Mouse (Mus musculus) ovary, adult 18-20 months (tissue): ENCODE results near the gene Lyrm9.
A peak's percentile ranks its signal among the peaks of the same experiment; 100 is the strongest.
"Not testable (repeated sequence)": the region's sequence is repeated elsewhere in the genome, so short reads cannot be mapped to it uniquely, and the experiment has no call there.

Source experiments
- DNase-seq: peaks from one replicate; pipeline ENCODE4 v3.0.0; 2022; ENCODE audit warnings: low spot score, mixed read lengths

The Lyrm9 gene

DNA sequence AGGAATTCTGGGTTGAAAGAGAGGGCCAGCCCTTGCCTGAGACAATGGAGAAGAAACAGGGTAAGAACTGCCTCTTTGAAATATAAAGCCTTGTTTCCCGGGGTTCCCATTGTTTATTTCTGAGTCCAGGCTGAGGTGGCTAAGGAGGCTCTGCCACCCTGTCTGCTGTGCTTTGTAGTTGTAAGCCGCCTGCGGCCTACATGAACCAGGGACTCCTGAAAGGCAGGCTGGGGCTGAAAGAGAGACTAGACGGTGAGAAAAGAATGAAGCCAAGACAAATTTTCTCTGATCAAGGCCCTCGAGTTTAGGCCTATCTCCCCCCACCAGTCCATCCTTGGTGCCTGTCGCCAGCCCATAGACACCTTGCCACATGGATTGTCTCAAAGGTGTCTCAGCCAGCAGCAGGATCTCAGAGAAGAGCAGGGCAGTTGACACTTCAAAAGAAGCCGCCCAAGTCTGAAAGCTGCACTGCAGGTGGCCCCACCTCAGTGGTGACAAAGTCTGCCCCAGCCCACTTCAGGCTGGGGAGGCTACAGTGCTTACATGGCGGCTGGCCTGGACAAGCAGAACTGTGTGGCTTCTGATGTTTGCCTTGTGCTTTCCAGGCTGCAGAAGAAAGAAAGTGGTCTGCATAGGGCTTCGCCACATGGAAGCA, 25.0 kb downstream of the Lyrm9 start:
- no peak for DNase-seq

DNA sequence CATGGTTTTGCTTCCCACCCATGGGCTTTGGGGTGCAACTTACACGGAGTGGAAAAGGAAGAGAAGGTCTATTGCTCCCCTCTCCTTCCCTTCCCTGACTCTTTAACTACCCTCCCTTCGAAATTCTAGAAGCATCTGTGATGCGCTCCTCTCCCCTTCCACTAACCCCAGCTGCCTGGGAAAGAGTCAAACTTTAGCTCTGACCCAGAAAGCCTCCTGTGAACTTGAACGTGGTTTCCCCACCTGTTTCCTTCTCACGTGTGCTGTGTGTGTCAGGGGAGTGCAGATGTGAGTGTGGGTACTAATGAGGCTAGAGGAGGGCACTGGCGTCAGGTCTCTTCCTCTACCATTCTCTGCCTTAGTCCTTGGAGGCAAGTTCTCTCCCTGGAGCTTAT, 25.5 kb downstream of the Lyrm9 start:
- no peak for DNase-seq

DNA sequence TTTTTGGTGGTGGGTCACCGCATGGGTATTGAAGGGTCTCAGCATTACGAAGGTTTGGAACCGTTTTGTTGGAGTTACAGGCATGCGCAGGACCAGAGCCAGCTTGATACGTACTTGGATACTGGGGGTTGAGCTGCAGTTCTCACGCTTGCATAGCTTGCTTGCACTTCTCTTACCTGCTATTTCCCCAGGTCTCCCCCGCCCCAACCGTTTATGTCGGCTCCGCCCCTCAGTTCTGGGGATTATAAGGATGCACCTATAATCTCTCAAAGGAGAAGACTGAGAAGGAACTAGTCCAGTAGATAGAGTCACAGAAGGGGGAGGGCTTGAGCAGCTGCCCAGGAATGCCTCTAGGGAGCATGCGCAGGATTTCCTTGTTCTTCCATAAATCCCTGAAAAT, 26.1 kb downstream of the Lyrm9 start:
- no peak for DNase-seq

DNA sequence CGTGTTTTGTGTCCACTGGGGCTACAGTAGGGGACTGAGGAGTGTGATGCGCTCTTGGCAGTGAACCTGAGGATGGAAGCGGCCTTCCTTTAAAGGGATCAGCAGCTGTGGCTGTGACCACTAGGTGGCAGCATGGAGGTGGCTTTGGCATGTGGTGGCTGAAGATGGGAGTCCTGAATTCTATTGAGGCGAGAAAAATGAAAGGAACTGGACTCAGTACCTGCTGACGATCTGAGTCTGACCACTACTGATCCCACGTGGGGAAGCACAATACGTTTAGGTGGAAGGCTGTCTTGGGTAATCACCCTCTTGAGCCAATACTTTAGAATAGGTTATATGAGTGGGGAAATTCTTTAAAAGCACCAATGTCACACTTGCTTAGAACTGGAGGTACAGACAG, 29.9 kb downstream of the Lyrm9 start:
- peak; percentile 44 for DNase-seq

DNA sequence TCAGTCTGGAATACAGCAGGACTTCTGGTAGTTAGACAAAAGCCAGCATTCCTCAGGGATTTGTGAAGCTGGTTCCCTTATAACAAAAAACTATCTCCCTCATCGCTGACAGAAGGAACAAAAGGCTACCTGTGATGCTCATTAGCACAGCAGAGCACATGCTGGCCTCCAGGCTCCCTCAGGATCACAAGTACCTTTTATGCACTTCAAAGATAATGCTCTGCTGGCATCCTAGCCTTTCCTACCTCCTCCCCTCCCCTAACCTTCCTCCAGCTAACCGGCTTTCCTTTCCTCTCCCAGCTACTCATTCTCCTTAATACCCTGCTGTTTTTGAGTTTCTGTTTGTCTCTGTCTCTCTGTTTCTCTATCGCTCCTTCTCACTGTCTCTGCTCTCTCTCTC, 31.2 kb downstream of the Lyrm9 start:
- no peak for DNase-seq

DNA sequence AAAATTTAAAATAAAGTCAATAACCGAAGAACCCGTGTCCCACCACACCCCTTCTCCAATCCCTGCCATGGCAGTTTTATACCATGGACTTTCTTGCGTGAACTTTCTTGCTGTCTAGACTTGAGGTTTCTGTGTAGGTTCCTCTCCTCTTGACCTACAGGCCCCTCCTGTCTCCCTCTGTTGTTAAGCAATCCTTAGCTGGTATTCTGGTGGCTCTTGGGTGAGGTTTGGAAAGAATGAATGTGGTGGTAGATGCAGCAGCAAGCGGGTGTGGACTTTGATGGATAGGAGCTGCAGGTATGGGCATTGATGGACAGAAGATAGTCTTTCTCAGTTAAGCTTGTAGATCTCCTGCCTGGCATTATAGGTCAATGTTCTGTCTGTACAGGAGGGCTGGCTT, 37.5 kb downstream of the Lyrm9 start:
- no peak for DNase-seq

DNA sequence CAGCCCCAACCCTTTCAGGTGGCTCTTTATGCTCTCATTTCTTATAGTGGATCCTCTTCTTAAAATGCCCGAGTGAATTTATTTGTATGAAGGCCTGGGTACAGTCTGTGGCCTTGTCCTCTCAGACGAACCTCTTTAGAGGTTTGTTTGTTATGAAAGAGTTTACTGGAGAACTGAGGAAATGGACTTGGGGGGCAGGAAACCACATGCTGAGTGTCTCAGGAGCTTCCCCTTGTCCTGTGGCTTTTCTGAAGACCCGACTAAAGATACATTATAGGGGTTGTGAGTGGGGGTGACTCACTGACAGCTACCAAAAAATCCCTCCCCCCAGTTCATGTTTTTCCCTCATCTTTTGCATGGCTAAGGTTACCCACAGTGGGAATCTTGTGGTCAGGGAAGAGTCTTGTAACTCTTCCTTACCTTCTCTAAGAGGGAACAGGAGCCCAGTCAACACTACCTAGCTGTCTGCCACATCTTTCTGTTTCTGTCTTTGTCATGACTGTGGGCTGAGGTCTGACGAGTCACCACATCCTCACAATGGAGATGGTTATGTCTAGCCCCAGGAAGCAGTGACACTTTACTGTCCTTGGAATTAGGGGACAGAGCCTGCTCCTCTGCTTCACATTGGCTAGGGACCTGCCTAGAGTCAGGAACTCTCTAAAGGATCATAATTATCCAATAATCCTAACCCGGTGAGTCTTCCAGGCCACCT, 38.3 kb downstream of the Lyrm9 start:
- DNase-seq = no peak

DNA sequence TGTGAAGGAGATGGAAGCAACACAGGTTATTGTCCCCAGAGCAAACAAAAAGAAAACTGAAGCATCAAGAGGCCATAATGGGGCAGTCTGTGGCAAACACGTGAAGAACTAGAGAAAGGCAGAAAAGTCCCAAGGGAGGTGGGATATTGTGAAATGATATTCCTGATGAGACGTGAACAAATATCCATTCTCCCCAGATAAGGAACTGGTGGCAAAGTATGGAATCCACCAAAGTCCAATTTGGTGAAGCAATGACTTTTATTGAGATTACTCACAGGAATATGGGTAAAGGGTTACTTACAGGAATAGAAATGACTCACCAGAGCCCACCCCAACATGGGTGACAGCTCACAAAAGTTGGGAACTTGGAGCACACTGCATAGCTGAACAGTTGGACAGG, 38.9 kb downstream of the Lyrm9 start:
- DNase-seq = no peak

DNA sequence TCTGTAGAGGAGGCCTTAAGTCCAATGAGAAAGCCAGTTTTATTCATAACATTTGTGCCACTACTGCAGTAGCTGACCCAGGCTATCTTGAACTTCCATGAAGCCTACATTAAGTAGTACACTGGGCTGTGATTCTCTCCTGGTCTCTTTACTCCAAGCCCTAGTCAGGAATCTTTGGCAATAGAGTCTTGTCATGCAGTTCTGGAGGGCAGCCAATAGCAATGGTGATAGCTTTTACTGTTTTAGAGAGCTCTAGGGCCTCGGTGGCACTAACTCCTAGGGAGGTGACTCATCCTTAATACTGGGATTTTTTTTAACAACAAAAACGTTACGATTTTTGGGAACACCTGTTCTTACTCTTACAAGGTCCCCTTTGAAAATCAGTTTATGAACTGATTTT, 40.1 kb downstream of the Lyrm9 start:
- no peak for DNase-seq

DNA sequence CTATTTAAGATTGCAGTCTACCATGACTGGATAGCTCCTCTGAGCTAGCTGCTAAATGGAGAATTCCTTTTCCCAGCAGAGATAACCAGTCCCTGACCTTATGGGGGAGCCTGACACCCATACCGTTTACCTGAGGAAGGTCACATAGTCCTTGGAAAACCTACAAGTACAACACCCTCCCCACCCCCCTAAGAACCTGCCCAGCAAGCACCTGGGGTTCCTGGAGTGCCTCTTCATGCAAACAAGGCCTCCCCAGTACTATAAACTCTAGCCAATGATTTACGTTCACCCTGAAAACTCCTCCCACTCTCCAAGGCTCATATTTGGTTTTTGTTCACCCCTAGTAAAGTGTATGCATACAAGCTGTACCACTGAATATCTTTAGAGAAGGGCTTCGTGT, 41.3 kb downstream of the Lyrm9 start:
- no peak for DNase-seq

DNA sequence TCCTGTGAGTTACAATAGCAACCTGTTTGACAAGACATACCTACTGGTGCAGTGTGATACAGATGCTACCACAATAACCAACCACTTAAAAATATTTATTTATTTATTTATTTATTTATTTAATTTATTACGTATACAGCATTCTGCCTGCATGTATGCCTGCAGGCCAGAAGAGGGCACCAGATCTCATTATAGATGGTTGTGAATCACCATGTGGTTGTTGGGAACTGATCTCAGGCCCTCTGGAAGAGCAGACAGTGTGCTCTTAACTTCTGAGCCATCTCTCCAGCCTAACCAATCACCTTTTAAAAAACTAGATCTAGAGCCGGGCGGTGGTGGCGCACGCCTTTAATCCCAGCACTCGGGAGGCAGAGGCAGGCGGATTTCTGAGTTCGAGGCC, 42.8 kb downstream of the Lyrm9 start:
- DNase-seq = not testable (repeated sequence)

DNA sequence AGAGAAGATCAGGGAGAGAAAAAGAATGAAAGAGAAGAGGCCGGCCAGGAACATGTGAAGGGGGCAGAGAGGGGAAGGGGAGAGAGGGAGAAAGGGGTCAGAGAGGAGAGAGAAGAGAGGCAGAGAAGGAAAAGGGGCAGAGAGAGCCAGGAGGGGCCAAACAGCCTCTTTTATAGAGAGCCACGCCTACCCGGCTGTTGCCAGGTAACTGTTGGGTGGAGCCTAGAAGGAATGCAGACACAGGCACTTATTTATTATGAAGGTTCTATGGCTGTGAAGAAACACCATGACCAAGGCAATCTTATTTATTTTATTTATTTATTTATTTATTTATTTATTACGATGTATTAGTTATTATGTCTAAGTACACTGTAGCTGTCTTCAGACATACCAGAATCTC, 44.5 kb downstream of the Lyrm9 start:
- DNase-seq = no peak

DNA sequence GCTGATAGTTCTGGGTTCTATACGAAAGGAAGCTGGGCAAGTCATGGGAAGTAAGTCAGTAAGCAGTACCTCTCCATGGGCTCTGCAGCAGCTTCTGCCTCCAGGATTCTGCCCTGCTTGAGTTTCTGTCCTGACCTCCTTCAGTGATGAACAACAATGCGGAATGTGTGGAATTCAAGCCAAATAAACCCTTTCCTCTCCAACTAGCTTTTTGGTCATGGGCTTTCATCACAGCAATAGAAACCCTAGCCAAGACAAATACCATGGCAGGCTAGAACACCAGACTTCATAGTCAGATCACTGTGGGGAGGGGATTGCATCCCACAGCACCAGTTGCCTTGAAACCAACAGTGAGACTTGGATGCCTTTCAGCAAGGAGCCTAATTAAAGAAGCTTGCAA, 46.4 kb downstream of the Lyrm9 start:
- no peak for DNase-seq

DNA sequence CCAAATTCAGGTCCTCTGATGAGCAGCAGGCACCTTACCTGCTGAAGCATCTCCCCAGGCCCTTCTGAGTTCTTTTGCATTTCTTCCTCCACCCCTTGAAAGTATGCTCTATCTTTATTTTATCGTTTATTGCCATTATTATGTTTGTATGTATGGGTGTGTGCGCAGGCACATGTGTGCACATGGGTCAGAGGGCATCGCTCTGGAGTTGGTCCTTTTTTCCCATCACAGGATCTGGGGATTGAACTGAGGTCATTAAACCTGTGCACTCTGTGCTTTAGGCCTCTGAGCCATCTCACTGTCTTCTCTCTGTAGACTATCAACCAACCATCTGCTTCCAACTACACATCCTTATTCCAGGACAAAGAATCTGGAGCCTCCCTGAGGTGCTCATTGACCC, 53.3 kb downstream of the Lyrm9 start:
- no peak for DNase-seq

DNA sequence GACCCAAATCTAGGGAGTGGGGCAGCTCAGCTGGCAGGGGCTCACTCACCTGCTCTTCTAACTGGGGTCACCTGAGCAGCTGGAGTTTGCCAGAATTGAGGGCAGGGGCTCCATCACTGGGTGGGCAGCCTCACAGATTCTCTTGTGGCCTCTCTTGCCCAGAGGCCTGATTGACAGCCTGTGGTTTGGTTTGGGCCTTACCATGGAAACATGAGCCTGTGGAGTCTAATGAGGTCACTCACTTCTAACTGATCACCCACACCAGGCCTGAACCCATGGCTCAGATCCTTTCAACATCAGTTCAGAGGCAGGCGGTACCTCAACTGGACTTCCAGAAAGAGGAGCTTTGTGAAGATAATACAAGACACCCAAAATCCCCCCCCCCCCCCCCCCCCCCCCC, 60.3 kb downstream of the Lyrm9 start:
- DNase-seq = no peak

DNA sequence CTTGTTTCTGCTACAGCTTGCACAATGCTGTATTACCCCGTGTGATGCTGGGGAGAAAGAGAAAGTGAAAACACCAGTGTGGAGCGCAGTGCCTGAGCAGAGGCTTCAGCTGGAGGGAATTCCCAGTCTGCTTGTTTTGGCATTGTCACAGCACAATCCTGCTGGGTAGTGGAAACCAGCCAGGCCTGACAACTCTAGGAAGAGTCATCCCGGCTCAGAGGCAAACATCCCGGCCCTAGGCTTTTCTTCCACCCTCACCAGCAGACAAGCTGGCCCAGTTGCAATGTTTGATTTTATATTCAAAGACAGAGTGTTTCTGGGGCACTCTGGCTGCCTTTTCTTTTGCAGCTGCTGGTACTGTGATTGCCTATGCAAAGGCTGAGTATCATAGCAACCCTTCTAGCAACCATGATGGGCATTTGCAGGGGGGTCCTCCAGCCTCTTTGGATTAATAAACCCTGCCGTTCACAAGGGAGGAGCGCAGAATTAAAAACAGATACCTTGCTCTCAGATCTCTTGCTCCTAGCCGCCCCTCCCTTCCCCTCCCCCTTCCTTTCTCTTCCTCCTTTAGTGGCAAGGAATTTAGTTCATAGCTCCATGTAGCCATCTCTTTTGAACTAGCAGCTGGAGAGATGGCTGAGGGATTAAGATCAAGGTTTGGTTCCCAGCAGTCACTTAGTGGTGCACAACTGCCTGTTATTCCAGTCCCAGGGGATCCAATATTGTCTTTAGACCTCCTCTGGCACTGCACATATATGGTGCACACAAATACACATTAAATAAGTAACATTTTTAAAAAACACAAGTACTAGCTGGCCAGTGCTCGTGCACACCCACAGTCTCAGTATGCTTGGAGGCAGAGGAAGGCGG, 61.0 kb downstream of the Lyrm9 start:
- DNase-seq = peak; percentile 79

DNA sequence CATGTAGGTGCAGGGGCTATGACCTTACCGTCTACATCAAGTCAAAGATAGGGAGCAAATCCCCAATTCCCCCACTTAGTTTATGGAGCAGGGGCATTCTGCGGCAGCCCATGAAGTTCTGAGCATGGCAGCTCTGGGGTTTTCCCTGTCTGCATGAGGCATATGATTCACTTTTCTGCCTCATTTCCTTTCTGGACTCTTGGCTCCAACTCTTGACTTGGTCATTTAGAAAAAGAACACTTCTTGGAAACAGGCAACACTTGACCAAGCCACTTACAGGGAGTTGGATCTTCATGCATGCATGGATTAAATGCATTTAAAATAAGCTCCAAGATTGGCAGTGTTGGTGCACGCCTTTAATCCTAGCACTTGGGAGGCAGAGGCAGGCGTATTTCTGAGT, 62.8 kb downstream of the Lyrm9 start:
- no peak for DNase-seq
